Mouse (Mus musculus) ES-E14 (cell line): Measurements from ENCODE around the gene Mettl17. TPM values are rescaled to one million over a fixed set of nuclear protein-coding genes. Genes with fewer than 3 reads are reported as not detected.

Experiments
- DNase-seq: peaks from one replicate; pipeline ENCODE4 v3.0.0-alpha.2; 2013; ENCODE audit warnings: low read depth, low spot score
- H3K27ac ChIP-seq: 2 replicates; pipeline ENCODE4 v1.5.1; 2012; ENCODE audit warnings: low read depth, mild to moderate bottlenecking, low read length, moderate library complexity, mixed read lengths; ENCODE audit not compliant: poor library complexity, insufficient read depth, severe bottlenecking
- H3K36me3 ChIP-seq: 2 replicates; pipeline ENCODE4 v1.6.1; 2012; ENCODE audit warnings: mild to moderate bottlenecking, low read length, moderate library complexity, mixed read lengths; ENCODE audit not compliant: control insufficient read depth, poor library complexity, insufficient read depth, severe bottlenecking
- H3K4me1 ChIP-seq, 2 experiments: fragments of 150-350 bp in 1 of 2; sonication (generic) in 1 of 2; 2 replicates each; pipeline ENCODE4 v1.6.1; 2012; ENCODE audit warnings: low read length in 2 of 2, mild to moderate bottlenecking in 1 of 2, mixed read lengths in 1 of 2; ENCODE audit not compliant: control insufficient read depth in 2 of 2, insufficient read depth in 2 of 2, poor library complexity in 1 of 2
- H3K4me3 ChIP-seq, 2 experiments: fragments of 150-350 bp in 1 of 2; sonication (generic) in 1 of 2; 2 replicates each; pipeline ENCODE4 v1.5.1; 2012; ENCODE audit warnings: low read length in 2 of 2, low read depth in 1 of 2, mild to moderate bottlenecking in 1 of 2, mixed read lengths in 1 of 2; ENCODE audit not compliant: insufficient read depth in 1 of 2, poor library complexity in 1 of 2, severe bottlenecking in 1 of 2
- H3K9ac ChIP-seq: 2 replicates; pipeline ENCODE4 v1.6.1; 2012; ENCODE audit warnings: low read depth, mild to moderate bottlenecking, low read length, mixed read lengths; ENCODE audit not compliant: poor library complexity, insufficient read depth, severe bottlenecking
- H3K9me3 ChIP-seq: fragments of 150-350 bp; sonication (generic); 2 replicates; pipeline ENCODE4 v1.6.1; 2012; ENCODE audit warnings: low read depth, mild to moderate bottlenecking, low read length; ENCODE audit not compliant: control insufficient read depth, insufficient read depth
- CHD2 ChIP-seq: IDR thresholded peaks from 2 replicates; pipeline ENCODE4 v1.6.1; 2014; ENCODE audit warnings: mild to moderate bottlenecking, low read depth, low read length, inconsistent platforms
- HCFC1 ChIP-seq: IDR thresholded peaks from 2 replicates; pipeline ENCODE4 v1.6.1; 2012; ENCODE audit warnings: low read length, inconsistent platforms, borderline replicate concordance; ENCODE audit not compliant: insufficient read depth
- MAFK ChIP-seq: IDR thresholded peaks from 2 replicates; pipeline ENCODE4 v1.6.1; 2014; ENCODE audit warnings: mild to moderate bottlenecking, low read depth, low read length, inconsistent platforms; ENCODE audit not compliant: insufficient read depth
- ZC3H11A ChIP-seq: IDR thresholded peaks from 2 replicates; pipeline ENCODE4 v1.6.1; 2012; ENCODE audit warnings: low read depth, mild to moderate bottlenecking, inconsistent platforms, low read length, borderline replicate concordance
- ZNF384 ChIP-seq: IDR thresholded peaks from 2 replicates; pipeline ENCODE4 v1.6.1; 2012; ENCODE audit warnings: low read depth, low read length, inconsistent platforms
- in situ Hi-C, 2 experiments: fragments of 600-800 bp; cut with MboI; formaldehyde crosslinking; loops; one replicate each; pipeline ENCODE4 v1.15.1; 2025; ENCODE audit warnings: low sequenced_read_pairs in 2 of 2, inconsistent platforms in 1 of 2; ENCODE audit not compliant: unreplicated experiment in 2 of 2
- total RNA-seq: library from RNA; depleted of rRNA; stranded (reverse); fragments of 300-350 nt; gene quantifications from 2 replicates; pipeline ENCODE4 v1.2.3, GENCODE M21; 2012

Gene Mettl17
- total RNA-seq, 1 experiment: 19.7 TPM

- no peak overlapping the region for H3K27ac ChIP-seq
- no peak overlapping the region for H3K9ac ChIP-seq
- H3K9me3 ChIP-seq: no peaks in the 10 kb centered on the region
- in situ Hi-C loops: loop anchor here (25.0 kb wide), 2 partner anchors 109 to 434 kb away; partner anchors contain the start of genes Sall2 (in 1 of the 2), Tmem253 (in 1 of the 2) and Zfp219 (in 1 of the 2)
- peaks cover 0 to 8% of the 10 kb centered on the region in 2 experiments; a peak in 1 of 4 replicates for H3K4me1 ChIP-seq
- H3K36me3 ChIP-seq: peaks cover 20% of the 10 kb centered on the region; the same call in 1 of the 2 replicates
- H3K4me3 ChIP-seq: no peak overlapping the region
- TF ChIP-seq HCFC1: no peak
- TF ChIP-seq ZC3H11A: peak; percentile 84
- DNase-seq: no peak
Observed at GRCm38 (mm10) chr14:51902806-51903710, 18.4 kb downstream of the Mettl17 start.

GRCm38 (mm10) chr14:51903782-51904181, 19.1 kb downstream of the Mettl17 start:
- no peak overlapping the region for H3K9ac ChIP-seq
- TF ChIP-seq CHD2 (no peak), HCFC1 (no peak), MAFK (no peak), ZNF384 (no peak), ZC3H11A (no peak)
- H3K36me3 ChIP-seq: peaks cover 20% of the 10 kb centered on the region; the same call in 1 of the 2 replicates
- peaks cover 0 to 8% of the 10 kb centered on the region in 2 experiments; a peak in 1 of 4 replicates for H3K4me1 ChIP-seq
- no peak for DNase-seq
- in situ Hi-C loops: loop anchor here (25.0 kb wide), 2 partner anchors 109 to 434 kb away; partner anchors contain the start of genes Sall2 (in 1 of the 2), Tmem253 (in 1 of the 2) and Zfp219 (in 1 of the 2)
- no peak overlapping the region for H3K4me3 ChIP-seq
- no peak overlapping the region for H3K27ac ChIP-seq
- no peaks in the 10 kb centered on the region for H3K9me3 ChIP-seq

GRCm38 (mm10) chr14:51904706-51905105, 20.1 kb downstream of the Mettl17 start:
- no peak overlapping the region for H3K9ac ChIP-seq
- TF ChIP-seq ZC3H11A: no peak
- TF ChIP-seq ZNF384: no peak
- TF ChIP-seq HCFC1: no peak
- TF ChIP-seq CHD2: no peak
- TF ChIP-seq MAFK: no peak
- H3K4me3 ChIP-seq: no peak overlapping the region
- no peaks in the 10 kb centered on the region for H3K9me3 ChIP-seq
- in situ Hi-C loops: loop anchor here (5.0 to 25.0 kb wide), 3 partner anchors 88 to 433 kb away; partner anchors contain the start of genes Sall2 (in 1 of the 2), Tmem253 (in 1 of the 2) and Zfp219 (in 1 of the 2)
- no peak for DNase-seq
- peaks cover 0 to 8% of the 10 kb centered on the region in 2 experiments; a peak in 1 of 4 replicates for H3K4me1 ChIP-seq
- H3K27ac ChIP-seq: no peak overlapping the region
- peaks cover 23% of the 10 kb centered on the region; the same call in 1 of the 2 replicates for H3K36me3 ChIP-seq

GRCm38 (mm10) chr14:51906102-51906501, 21.5 kb downstream of the Mettl17 start:
- in situ Hi-C loops: loop anchor here (5.0 to 25.0 kb wide), 3 partner anchors 86 to 431 kb away; partner anchors contain the start of genes Sall2 (in 1 of the 2), Tmem253 (in 1 of the 2) and Zfp219 (in 1 of the 2)
- peaks cover 25% of the 10 kb centered on the region; the same call in 1 of the 2 replicates for H3K36me3 ChIP-seq
- no peak overlapping the region for H3K9ac ChIP-seq
- H3K27ac ChIP-seq: no peak overlapping the region
- H3K4me3 ChIP-seq: no peak overlapping the region
- TF ChIP-seq ZC3H11A (no peak), CHD2 (no peak), HCFC1 (no peak), ZNF384 (no peak), MAFK (no peak)
- H3K4me1 ChIP-seq: peaks cover 0 to 9% of the 10 kb centered on the region in 2 experiments; a peak in 2 of 4 replicates
- DNase-seq: no peak
- H3K9me3 ChIP-seq: no peaks in the 10 kb centered on the region
